Mouse (Mus musculus) limb, embryonic 14.5 days (tissue): ENCODE data around the gene Epha4. TPM values are rescaled to one million over a fixed set of nuclear protein-coding genes. Genes with fewer than 3 reads are reported as not detected.

Experiments
- ATAC-seq: fragments of 200-750 bp; cut with Nextera tagmentation; 2 replicates; pipeline ENCODE4 v1.8.0; 2017; ENCODE audit warnings: low read depth, moderate number of reproducible peaks, moderate TSS enrichment; ENCODE audit not compliant: low FRiP score
- DNase-seq: peaks from one replicate; pipeline ENCODE4 v3.0.0-alpha.2; 2015; ENCODE audit warnings: low spot score
- H3K27ac ChIP-seq: fragments of 300-500 bp; sonication (generic); replicated peaks from 2 replicates; pipeline ENCODE4 v1.5.1; 2014; ENCODE audit warnings: low read depth, mild to moderate bottlenecking, low read length, moderate library complexity, mixed read lengths
- H3K27me3 ChIP-seq: fragments of 300-500 bp; sonication (generic); 2 replicates; pipeline ENCODE4 v1.6.1; 2014; ENCODE audit warnings: low read length, mixed read lengths; ENCODE audit not compliant: control insufficient read depth, insufficient read depth
- H3K36me3 ChIP-seq: fragments of 300-500 bp; sonication (generic); 2 replicates; pipeline ENCODE4 v1.6.1; 2014; ENCODE audit warnings: mild to moderate bottlenecking, low read length, moderate library complexity, mixed read lengths; ENCODE audit not compliant: control insufficient read depth, insufficient read depth
- H3K4me1 ChIP-seq: fragments of 300-500 bp; sonication (generic); 2 replicates; pipeline ENCODE4 v1.6.1; 2014; ENCODE audit warnings: antibody characterized with exemption, low read length, mixed read lengths; ENCODE audit not compliant: control insufficient read depth, insufficient read depth
- H3K4me2 ChIP-seq: fragments of 300-500 bp; sonication (generic); replicated peaks from 2 replicates; pipeline ENCODE4 v1.6.1; 2014; ENCODE audit warnings: low read depth, mild to moderate bottlenecking, low read length, moderate library complexity; ENCODE audit not compliant: severe bottlenecking
- H3K4me3 ChIP-seq: fragments of 300-500 bp; sonication (generic); replicated peaks from 2 replicates; pipeline ENCODE4 v1.5.1; 2014; ENCODE audit warnings: low read length
- H3K9ac ChIP-seq: fragments of 300-500 bp; sonication (generic); 2 replicates; pipeline ENCODE4 v1.6.1; 2014; ENCODE audit warnings: mild to moderate bottlenecking, low read depth, low read length, moderate library complexity; ENCODE audit not compliant: severe bottlenecking
- H3K9me3 ChIP-seq: fragments of 300-500 bp; sonication (generic); 2 replicates; pipeline ENCODE4 v1.6.1; 2016; ENCODE audit warnings: low read length; ENCODE audit not compliant: control insufficient read depth
- POLR2A ChIP-seq: fragments of 200-500 bp; IDR thresholded peaks from 2 replicates; pipeline ENCODE4 v1.8.0; 2012; ENCODE audit warnings: inconsistent platforms, mild to moderate bottlenecking, moderate library complexity, borderline replicate concordance; ENCODE audit not compliant: insufficient read depth, insufficient read length; ENCODE audit errors: extremely low read depth
- WGBS: fragments of 180-500 bp; shearing (Covaris S2); extraction: QIAGEN DNeasy Blood & Tissue Kit; methylation state at CpG from one replicate; pipeline ENCODE4 v1.1.7; 2014; 5-methylcytosine and 5-hydroxymethylcytosine counted together
- polyA plus RNA-seq, 2 experiments: library from polyadenylated mRNA; depleted of rRNA in 1 of 2; stranded (reverse) in 1 of 2; unstranded in 1 of 2; fragments of >200 nt; fragmentation: Nextera tagmentation in 1 of 2; extraction: Ambion mirVana in 1 of 2; gene quantifications; 2 replicates each; pipeline versions ENCODE4 v1.2.1 to v1.2.3; 2012 to 2014

Gene Epha4
- polyA plus RNA-seq, 2 experiments = 34.5 to 53.5 TPM

- Histone ChIP-seq H3K36me3 (no peaks in the 10 kb centered on the region), H3K27ac (no peak overlapping the region), H3K9me3 (no peaks in the 10 kb centered on the region), H3K9ac (no peak overlapping the region), H3K4me1 (peaks cover 8% of the 10 kb centered on the region; the same call in 1 of the 2 replicates), H3K4me3 (no peak overlapping the region), H3K4me2 (no peak overlapping the region), H3K27me3 (0 out of 2 replicates have a peak, but pooled peaks cover 7% of the 10 kb centered on the region)
- WGBS = 76% methylated on average over 8 of the region's 8 CpGs
- DNase-seq (no peak), ATAC-seq (no peak)
- no peak for TF ChIP-seq POLR2A
These were observed 10.2 kb upstream of the Epha4 start for GRCm38 (mm10) chr1:77525082-77525481.

GRCm38 (mm10) chr1:77523354-77523753, 8.5 kb upstream of the Epha4 start:
- Histone ChIP-seq H3K4me3 (no peak overlapping the region), H3K9me3 (no peaks in the 10 kb centered on the region), H3K36me3 (no peaks in the 10 kb centered on the region), H3K4me2 (no peak overlapping the region), H3K27me3 (0 out of 2 replicates have a peak, but pooled peaks cover 8% of the 10 kb centered on the region), H3K27ac (no peak overlapping the region), H3K4me1 (peaks cover 8% of the 10 kb centered on the region; the same call in 1 of the 2 replicates), H3K9ac (no peak overlapping the region)
- 58% methylated on average over 2 of the region's 2 CpGs for WGBS
- no peak for DNase-seq
- no peak for TF ChIP-seq POLR2A
- ATAC-seq = no peak

GRCm38 (mm10) chr1:77521640-77522539, 7.0 kb upstream of the Epha4 start:
- 0 out of 2 replicates have a peak, but pooled peaks cover 8% of the 10 kb centered on the region for H3K27me3 ChIP-seq
- no peak overlapping the region for H3K4me3 ChIP-seq
- H3K4me1 ChIP-seq = peaks cover 8% of the 10 kb centered on the region; the same call in 1 of the 2 replicates
- no peak overlapping the region for H3K9ac ChIP-seq
- TF ChIP-seq POLR2A = no peak
- DNase-seq (no peak), ATAC-seq (no peak)
- no peak overlapping the region for H3K27ac ChIP-seq
- 25% methylated on average over 16 of the region's 17 CpGs for WGBS
- no peaks in the 10 kb centered on the region for H3K36me3 ChIP-seq
- H3K4me2 ChIP-seq = no peak overlapping the region; the same call in 1 of the 2 replicates
- no peaks in the 10 kb centered on the region for H3K9me3 ChIP-seq

GRCm38 (mm10) chr1:77518715-77519114, 3.8 kb upstream of the Epha4 start:
- DNase-seq = no peak
- Histone ChIP-seq H3K4me1 (peaks cover 8% of the 10 kb centered on the region; the same call in 1 of the 2 replicates), H3K4me3 (no peak overlapping the region), H3K27ac (no peak overlapping the region), H3K9ac (no peak overlapping the region), H3K27me3 (0 out of 2 replicates have a peak, but pooled peaks cover 8% of the 10 kb centered on the region), H3K4me2 (no peak overlapping the region), H3K36me3 (no peaks in the 10 kb centered on the region), H3K9me3 (no peaks in the 10 kb centered on the region)
- no peak for TF ChIP-seq POLR2A
- WGBS = 72% methylated on average over 3 of the region's 3 CpGs
- ATAC-seq = no peak

GRCm38 (mm10) chr1:77516203-77516991, 1.5 kb upstream of the Epha4 start:
- Histone ChIP-seq H3K9me3 (no peaks in the 10 kb centered on the region), H3K9ac (peak overlapping the region; percentile 79), H3K27ac (peak overlapping the region; percentile 72; the same call in 1 of the 2 replicates), H3K4me3 (peak overlapping the region; percentile 74), H3K4me2 (peak overlapping the region; percentile 69), H3K27me3 (0 out of 2 replicates have a peak, but pooled peaks cover 8% of the 10 kb centered on the region), H3K36me3 (peaks cover 3% of the 10 kb centered on the region; the same call in 1 of the 2 replicates), H3K4me1 (peaks cover 12% of the 10 kb centered on the region)
- ATAC-seq = peak; percentile 51
- TF ChIP-seq POLR2A = no peak
- peak; percentile 82 for DNase-seq
- 2% methylated on average over 36 of the region's 36 CpGs for WGBS
